Mouse (Mus musculus) monocyte, adult 2 months (primary cell): ENCODE measurements around the gene Usp32.
"Not testable (repeated sequence)": the region's sequence is repeated elsewhere in the genome, so short reads cannot be mapped to it uniquely, and the experiment has no call there.

Source experiments
- DNase-seq, 2 experiments: peaks; one replicate each; pipeline ENCODE4 v3.0.0; 2022; ENCODE audit warnings: low spot score in 2 of 2, low read depth in 1 of 2

Usp32 gene

DNA sequence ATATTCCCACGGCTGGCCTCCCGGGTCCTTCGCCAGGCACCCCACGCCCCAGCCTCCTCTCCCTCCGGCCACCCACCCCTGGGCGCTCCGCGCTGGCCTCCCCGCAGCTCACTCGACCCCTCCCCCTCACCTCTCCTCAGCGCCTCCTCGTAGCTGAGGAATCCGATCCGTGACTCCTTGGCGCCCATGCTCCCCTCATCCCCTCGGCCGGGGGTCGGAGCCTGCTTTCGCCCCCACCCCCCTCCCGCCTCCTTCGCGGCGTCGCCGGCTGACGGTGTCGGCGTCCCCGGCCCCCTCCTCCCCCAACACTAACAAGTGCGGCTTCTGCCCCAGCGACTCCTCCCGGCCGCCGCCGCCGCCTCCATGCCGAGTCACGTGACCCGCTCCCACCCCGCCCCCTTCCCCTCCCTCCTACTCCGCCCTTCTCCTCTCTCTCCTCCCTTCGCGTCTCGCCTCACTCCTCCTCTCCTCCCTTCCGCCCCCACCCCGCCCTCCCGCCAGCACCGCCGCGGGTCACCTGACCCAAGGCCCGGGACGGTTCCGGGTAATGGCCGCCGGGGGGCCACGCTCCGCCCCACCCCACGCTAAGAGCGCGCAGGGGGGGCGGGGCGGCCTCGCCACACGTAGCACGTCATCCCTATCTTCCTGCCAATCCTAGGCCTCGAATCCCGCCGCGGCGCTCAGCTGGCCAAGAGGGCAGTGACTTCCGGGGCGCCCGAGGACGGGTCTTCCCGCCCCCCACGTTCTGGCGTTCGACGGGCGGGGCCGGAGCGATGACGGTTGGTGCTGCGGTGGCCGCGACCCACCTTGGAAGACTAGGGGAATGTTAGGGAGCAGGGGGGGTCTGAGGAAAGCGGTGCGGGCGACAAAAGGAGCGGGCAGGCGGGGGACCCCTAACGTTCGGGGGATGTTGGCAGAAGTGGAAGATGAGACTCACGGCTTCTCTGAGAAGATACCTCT, at the start of gene Usp32:
Gene Usp32 (minus strand): TSS at position 581 of the 960 bp plus-strand sequence.
- DNase-seq: peak; percentile 81 to 88

DNA sequence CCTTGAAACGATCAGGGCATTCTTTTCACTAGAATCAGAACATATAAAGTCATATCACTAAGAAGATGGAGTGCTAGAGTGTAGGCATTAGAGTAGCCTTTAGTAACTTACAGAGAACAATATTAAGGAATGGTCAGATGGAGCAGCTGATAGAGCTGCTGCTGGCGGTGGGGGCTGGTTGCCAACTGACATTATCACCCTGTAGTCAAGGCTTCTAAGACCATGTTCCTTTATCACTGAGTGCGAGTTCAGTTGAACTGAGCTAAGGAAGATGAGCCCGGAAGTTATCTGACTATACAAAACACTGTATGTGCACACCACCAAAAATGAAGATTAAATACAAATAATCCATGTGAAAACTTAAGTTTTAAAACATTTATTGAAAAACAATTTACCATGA, 49.1 kb upstream of the Usp32 start:
- DNase-seq: no peak

DNA sequence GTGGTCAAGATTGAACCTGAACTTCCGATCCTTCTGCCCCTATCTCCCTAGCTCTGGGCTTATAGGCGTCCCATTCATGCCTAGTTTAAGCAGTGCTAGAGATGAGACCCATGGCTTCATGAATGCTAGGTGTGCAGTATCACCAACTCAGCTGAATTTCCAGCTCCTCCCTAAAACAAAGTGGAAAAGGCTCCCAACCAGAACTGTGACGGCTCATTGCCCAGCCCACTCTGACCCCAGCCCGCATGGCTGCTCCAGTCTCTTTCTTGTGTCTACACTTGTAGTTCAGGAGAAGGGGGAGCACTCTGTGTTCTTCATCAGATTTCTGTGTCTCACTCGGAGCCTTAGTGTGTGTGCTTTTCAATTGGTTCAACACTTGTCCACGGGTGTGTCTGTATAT, 44.9 kb upstream of the Usp32 start:
- DNase-seq: no peak

DNA sequence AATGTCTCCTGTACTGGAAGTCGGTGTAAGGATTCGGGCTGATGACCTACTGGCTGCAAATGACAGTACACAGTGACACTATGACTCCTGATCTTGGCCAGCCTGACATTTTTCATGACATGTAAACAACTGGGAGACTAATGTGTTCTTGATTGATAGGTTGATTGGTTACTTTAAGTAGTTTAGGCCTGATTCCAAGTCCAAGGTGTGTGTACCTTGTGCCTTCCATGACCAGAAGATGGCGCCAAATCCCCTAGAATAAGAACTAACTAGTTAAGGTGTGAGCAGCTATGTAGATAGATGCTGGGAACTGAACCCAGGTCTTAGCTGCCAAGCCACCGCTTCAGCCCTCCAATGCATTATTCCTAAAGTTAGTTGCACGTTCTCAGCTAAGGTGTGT, 44.1 kb upstream of the Usp32 start:
- DNase-seq: peak; percentile 6 to 29

DNA sequence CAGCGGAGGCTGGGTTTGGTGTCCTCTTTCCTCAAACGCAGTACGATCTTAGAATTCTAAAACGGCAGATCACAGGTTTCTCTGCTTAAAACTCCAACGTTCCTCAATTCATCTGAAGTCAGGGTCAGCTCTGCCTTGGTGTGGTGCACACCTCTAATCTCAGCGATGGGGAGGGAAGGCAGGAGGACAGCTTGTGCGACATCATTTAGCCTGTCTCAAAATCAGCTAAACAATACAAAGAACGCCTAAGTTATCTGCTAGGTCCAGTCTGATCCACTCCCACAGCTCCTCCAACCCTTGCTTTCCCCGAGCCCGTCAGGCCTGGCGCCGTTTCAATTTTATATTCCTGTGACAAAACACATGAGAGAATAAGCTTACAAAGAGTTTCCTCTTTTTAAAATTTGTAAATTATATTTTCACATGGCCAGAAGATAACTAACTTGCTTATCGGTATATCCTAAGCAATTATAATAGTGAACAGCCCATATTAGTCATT, 43.4 kb upstream of the Usp32 start:
- DNase-seq: no peak

DNA sequence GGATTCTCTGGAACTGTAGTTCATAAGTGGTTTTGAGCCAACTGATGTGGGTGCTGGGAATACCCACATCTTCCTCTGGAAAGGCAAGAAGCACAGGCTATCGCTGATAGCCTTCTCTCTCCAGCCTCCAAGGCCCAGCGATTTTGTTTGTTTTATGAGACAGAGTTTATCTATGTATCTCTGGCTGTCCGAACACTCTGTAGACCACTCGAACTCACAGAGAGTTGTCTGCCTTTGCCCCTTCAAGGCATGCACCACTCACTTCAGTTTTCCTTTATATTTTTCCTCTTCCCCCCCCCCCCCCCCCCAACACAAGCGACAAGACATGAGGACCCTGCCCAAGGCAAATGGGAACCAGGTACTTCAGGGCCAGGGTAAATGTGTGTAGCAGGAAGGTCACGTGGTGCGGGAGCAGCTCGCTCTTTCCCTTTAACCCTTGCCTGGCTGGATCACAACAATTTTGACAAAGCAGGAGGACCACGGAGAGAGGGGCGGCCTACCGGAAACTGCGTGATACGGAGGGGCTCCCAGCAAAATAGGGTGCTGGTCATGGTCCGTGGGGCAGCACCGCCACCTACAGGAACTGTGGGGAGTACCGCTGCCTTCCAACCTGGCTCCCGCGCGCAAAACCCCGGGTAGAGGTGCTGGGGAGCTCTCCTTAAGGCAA, 42.8 kb upstream of the Usp32 start:
- DNase-seq: peak; percentile 7 to 18

DNA sequence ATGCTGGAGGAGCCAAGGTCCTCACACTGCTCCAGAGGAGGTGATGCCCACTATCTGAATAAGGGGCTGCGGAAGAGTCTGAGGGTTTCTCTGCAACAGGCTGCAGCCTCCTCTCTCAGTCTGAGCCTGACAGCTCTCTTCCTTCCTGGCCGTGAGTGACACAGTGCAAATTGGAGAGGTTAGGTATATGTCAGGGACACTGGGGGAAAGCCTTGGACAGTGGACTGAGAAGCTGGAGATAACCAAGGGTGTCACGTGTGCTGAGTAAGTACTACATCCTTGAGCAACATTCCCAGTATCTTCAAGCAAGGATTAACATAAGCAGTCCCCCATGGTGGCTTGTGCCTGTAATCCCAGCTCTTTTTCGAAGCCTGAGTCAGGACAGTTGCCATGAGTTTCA, 38.5 kb upstream of the Usp32 start:
- no peak for DNase-seq

DNA sequence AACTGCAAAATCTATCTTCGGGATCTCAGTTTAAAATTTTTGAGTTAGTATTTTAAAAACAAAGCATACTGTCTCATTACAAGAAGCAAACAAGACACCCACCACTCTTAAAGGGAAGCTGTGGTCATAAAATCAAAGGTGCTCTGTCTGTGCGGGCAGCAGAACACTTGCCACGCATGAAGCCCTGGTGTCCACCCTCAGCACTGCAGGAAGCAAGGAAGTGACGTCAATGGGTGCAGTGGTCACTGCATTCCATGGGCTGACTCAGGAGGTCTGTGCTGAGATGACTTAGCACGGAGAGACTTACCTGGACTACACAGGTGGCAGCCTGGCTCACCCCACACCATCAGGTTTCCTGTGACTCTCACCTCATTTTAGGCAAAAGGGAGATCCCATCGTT, 37.8 kb upstream of the Usp32 start:
- no peak for DNase-seq

DNA sequence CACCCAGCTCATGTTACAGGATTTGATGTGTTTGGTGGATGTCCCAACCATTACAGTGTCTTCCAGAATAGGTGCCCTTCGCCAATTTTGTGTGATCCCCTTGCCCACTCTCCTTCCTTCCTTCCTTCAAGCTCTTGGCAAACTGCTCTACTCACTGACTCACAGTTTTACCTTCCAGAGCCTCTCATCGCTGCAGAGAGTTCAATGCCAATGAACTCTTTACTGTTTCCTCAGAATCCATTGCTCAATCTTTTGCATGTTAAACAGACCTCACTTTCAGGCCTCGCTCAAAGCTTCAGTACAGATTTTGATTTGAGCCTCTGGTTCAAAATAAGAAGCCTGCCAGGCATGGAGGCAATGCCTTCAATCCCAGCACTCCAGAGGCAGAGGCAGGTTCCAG, 36.0 kb upstream of the Usp32 start:
- no peak for DNase-seq

DNA sequence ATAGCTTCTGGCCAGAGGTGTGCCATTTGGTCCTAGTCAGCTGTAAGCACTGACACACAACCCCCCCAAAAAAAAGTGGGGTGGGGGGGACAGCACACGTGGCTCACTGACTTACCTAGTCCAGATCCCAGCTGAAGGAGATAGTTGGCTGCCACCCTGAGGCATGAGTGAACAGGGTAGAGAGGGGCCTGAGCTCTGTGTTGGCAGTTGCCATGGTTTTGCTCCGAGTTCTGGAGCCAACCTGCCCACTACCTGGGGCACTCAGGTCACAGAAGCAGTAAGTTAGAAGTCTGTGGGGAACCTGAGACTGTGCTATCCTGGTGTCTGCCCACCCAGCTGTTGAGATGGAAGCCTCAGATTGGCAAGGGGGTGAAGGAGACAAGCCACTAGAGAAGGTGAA, 30.9 kb upstream of the Usp32 start:
- no peak for DNase-seq

DNA sequence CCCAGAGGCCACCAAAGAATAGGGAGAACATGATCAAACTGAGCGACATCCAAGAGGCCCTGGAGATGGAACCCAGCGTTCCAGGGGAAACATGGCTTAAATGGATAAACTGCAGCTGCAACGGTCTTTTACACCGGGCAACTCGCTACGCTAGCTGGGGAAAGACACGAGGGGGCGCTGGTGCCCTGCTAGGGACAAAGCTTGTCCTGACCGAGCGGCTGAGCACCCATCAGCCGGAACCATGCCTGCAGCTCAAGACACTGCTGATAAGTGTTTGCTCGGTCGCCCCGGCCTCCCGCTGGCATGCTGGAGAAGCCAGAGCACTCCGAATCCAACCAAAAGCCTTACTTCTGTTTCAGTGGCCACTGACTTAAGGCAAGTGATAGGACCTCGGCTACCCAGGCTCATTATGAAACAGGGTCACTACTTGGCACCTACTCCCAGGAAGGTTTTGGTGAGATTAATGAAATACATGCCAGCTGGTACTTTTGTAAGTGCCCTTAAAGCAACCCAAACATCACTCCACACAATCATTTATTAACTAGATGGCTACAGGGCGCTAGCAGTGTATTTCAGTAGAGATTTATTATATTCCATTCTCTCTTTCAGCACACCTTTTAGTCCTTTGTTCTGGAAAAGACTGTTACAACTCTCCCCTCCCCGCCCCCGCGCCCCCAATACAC, 30.2 kb upstream of the Usp32 start, which contains the start of gene 1700125H20Rik:
Gene 1700125H20Rik (plus strand): TSS at position 347 of the 683 bp plus-strand sequence.
- DNase-seq: peak; percentile 39 to 68

DNA sequence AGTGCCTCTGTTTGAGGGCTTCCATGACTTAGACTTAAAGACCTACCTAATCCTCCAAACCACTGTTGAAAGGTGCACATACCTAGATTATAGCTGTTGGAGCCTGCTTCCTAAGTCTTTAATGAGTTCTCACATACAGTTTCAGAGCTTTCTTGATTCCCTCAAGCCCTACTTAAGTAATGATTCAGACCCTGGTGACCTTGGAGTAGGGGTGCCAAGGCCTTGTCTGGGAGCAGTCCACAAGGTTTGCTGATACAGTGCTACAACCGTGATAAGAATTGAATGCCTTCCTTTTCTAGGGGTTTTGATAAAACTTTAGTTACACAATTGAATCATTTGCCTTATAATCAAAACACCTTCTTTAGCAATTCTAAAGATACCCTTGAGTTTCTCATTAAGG, 27.5 kb upstream of the Usp32 start:
- DNase-seq: no peak

DNA sequence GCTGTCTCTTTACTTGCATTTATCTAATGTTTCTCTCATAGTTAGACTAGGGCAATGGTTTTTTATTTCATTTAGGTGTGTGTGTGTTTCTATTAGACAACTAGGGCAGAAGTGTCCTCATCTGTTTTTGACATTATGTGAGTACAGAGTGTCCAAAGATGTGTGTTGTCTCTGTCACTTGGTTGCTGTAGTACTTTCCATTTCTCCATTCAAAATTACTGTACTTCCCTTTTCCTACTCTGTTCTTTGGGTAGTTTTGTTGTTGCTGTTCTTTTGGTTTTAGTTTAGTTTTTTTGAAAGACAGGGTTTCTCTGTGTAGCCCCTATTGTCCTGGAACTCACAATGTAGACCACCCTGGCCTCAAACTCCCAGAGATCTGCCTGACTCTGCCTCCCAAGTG, 24.4 kb upstream of the Usp32 start:
- DNase-seq: no peak

DNA sequence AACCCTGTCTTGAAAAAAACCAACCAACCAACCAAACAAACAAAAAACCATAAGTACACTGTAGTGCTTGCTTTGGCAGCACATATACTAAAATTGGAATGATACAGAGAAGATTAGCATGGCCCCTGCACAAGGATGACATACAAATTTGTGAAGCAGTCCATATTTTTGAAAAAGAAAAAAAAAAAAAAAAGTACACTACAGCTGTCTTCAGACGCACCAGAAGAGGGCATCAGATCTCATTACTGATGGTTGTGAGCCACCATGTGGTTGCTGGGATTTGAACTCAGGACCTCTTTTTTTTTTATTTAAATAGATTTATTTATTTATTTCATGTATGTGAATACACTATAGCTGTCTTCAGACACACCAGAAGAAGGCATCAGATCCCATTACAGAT, 23.1 kb upstream of the Usp32 start:
- not testable (repeated sequence) for DNase-seq

DNA sequence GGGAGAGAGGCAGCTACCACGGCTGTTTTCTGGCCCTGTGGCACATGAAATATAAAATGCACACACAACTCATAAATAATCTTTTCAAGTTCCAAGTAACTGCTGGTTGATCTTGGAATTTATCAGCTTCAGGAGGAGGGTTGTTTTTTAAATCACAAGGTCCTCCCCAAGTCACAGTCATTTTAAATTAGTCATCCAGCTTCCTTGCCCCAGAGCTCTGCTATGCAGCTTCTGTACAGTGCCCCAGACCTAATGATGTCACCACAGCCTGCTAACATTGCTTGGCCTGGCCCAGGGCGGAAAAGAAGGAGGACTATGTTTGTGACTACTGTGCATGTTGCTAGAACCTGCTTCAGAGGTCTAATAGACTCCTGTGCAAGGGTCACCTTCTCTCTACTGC, 17.3 kb upstream of the Usp32 start:
- no peak for DNase-seq

DNA sequence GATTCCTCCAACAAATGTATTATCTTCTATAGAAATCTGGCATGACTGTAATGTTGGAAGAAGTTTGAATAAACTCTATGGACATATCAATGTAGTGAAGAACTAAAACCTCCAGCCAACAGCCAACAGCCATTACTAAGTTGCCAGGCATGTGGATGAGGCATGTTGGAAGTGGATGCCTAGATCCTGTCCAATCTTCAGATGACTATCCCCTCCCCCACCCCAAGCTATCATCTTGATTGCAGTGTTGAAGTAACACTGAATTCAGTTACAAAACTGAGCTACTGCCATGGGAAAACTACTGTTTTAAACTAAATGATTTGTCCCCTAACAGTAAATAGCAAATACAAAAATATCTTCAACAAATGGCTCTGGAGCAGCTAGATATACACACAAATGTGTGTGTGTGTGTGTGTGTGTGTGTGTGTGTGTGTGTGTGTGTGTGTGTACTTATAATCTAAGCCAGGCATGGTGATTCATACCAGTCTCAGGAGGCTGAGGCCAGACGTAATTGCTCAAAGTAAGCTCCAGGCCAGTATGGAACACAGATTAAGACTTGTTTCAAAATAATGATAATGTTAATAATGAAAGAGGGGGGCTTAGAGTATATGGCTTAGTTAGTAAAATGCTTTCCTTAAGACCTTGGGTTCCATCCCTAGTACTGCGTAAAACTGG, 12.4 kb upstream of the Usp32 start:
- no peak for DNase-seq

DNA sequence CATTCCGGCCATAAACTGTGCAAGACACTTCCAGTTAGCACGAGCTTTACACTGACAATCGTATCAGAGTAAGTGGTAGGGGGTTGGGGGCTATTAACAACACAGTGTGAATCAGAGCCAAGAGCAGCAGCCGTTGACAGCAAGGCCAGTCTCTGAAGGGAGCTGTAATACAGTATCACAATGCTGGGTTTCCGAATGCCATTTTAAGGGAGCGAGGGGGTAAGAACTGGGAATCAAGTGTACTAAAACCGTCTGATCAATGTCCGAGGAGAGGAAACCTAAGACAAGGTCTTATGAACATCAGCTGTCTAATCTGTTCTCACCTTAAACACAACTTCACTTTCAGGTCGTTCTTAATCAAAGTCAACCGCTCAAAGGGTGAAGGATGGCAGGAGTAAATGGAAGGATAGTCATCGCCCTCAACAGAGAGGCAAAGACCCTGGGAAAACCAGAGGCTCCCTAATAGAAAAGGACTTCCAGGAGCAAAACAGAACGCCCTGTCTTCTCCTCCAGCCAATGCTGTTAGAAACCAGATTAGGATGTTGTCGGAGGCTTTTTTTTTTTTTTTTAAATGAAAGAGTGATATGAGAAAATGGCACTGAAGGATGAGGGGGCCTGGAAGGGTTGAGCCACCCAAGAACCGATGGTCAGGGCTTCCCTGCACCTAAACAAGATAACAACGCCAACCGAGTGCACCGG, 1.0 kb downstream of the Usp32 start:
- DNase-seq: no peak

DNA sequence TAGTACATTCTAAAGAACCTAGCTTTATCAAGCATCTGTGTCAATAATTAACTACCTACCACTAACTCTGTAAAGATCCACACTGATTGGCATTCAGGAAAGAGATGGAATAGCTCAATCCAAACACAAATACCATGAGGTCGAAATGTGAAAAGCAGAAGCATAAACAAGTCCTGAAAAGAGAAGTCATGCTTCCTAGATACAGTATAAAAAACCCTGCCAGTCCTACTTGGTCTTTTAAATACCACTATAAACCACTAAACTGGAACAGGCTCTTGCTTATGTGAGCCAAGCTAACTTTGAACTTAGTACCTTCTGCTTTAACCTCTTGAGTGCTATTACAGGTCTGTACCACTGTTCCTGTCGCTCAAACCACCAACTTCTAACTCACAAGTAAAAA, 8.4 kb downstream of the Usp32 start:
- DNase-seq: no peak

DNA sequence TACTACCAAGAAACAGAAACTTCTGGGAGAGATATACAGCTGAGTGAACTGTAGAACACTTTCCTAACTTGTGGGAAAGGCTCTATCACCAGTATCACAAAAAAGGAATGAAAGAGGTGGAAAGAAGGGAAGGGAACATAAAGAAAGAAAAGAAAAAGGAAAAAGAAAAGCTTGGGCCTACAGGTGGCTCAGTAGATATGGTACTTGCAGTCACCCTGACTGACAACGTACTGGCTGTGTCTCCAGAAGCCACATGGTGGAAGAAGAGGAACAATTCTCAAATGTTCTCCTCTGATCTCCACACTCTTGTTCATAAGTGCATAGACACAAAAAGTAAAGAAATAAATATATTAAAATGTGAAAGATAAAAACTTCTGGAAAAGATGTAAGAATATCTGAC, 11.1 kb downstream of the Usp32 start:
- no peak for DNase-seq
